Mouse (Mus musculus): Measurements from ENCODE around the gene Kcnrg. TPM values are rescaled to one million over a fixed set of nuclear protein-coding genes. Genes with fewer than 3 reads are reported as not detected.
"Not testable (repeated sequence)": the region's sequence is repeated elsewhere in the genome, so short reads cannot be mapped to it uniquely, and the experiment has no call there.

Kcnrg gene
- polyA plus RNA-seq (2012; rRNA removed) (0.08 and 0.13 TPM in 2 replicates), polyA plus RNA-seq (2014; fragmentation: Nextera tagmentation; extraction: Ambion mirVana) (0.19 and 0.25 TPM in 2 replicates)

GRCm38 (mm10) chr14:61607157-61607556, at the start of gene Kcnrg:
Gene Kcnrg (plus strand): TSS chr14:61607457.
- no peak within 1 kb of the TSS for H3K4me3 ChIP-seq (ENCODE audit: insufficient read depth in 1 of 2, low read depth in 2 of 2, low read length in 2 of 2)
- WGBS (ENCODE audit: insufficient replicate concordance), result 66% methylated on average over 3 of the region's 3 CpGs
- H3K36me3 ChIP-seq (replicated peaks; ENCODE audit: control insufficient read depth, insufficient read depth, low read depth), result no peaks in the 10 kb centered on the region
- no peak for TF ChIP-seq CTCF (IDR thresholded peaks at IDR 0.05; ENCODE audit: low read depth)
- no peak for TF ChIP-seq EP300 (IDR thresholded peaks at IDR 0.05; ENCODE audit: low read depth)
- no peaks in the 10 kb centered on the region for H3K4me1 ChIP-seq (replicated peaks; ENCODE audit: control insufficient read depth in 2 of 2, insufficient read depth in 2 of 2, low read length in 1 of 2)
- H3K9ac ChIP-seq (replicated peaks), result no peak within 1 kb of the TSS
- no peak within 1 kb of the TSS for H3K4me2 ChIP-seq (ENCODE audit: low read depth)
- H3K27ac ChIP-seq, result no peak within 1 kb of the TSS
- no peaks in the 10 kb centered on the region for H3K9me3 ChIP-seq (ENCODE audit: control insufficient read depth, low read length)
- ATAC-seq (ENCODE audit: insufficient read depth) (no peak), DNase-seq (ENCODE audit: low read depth in 3 of 3, low spot score in 3 of 3) (no peak)
- no peaks in the 10 kb centered on the region for H3K27me3 ChIP-seq (ENCODE audit: control insufficient read depth, insufficient read depth, low read length)

DNA sequence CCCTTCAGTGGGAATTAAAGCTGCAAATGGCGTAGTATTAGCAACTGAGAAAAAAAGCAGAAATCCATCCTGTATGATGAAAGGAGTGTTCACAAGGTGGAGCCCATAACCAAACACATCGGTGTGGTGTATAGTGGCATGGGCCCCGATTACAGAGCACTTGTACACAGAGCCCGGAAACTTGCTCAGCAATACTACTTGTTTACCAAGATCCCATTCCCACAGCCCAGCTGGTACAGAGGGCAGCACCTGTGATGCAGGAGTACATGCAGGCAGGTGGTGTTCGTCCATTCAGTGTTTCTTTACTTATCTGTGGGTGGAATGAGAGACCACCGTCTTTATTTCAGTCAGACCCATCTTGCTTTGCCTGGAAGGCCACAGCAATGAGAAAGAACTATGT, 48.4 kb upstream of the Kcnrg start:
- H3K4me1 ChIP-seq (replicated peaks; ENCODE audit: control insufficient read depth in 2 of 2, insufficient read depth in 2 of 2, low read length in 1 of 2), result peaks cover 2 to 6% of the 10 kb centered on the region in 2 experiments; a peak in 3 of 4 replicates
- no peaks in the 10 kb centered on the region for H3K9me3 ChIP-seq (ENCODE audit: control insufficient read depth, low read length)
- no peak overlapping the region for H3K4me2 ChIP-seq (ENCODE audit: low read depth)
- DNase-seq (ENCODE audit: low read depth in 3 of 3, low spot score in 3 of 3) (no peak), ATAC-seq (ENCODE audit: insufficient read depth) (no peak)
- H3K27ac ChIP-seq, result no peak overlapping the region
- H3K4me3 ChIP-seq (ENCODE audit: insufficient read depth in 1 of 2, low read depth in 2 of 2, low read length in 2 of 2), result no peak overlapping the region
- no peaks in the 10 kb centered on the region for H3K36me3 ChIP-seq (replicated peaks; ENCODE audit: control insufficient read depth, insufficient read depth, low read depth)
- H3K27me3 ChIP-seq (ENCODE audit: control insufficient read depth, insufficient read depth, low read length), result no peaks in the 10 kb centered on the region
- no peak for TF ChIP-seq CTCF (IDR thresholded peaks at IDR 0.05; ENCODE audit: low read depth)
- TF ChIP-seq EP300 (IDR thresholded peaks at IDR 0.05; ENCODE audit: low read depth), result no peak
- WGBS (ENCODE audit: insufficient replicate concordance), result 71% methylated on average over 6 of the region's 6 CpGs
- H3K9ac ChIP-seq (replicated peaks), result no peak overlapping the region

- TF ChIP-seq CTCF (IDR thresholded peaks at IDR 0.05; ENCODE audit: low read depth), result no peak
- no peak for TF ChIP-seq EP300 (IDR thresholded peaks at IDR 0.05; ENCODE audit: low read depth)
- Histone ChIP-seq H3K4me3 (ENCODE audit: insufficient read depth in 1 of 2, low read depth in 2 of 2, low read length in 2 of 2) (no peak overlapping the region), H3K36me3 (replicated peaks; ENCODE audit: control insufficient read depth, insufficient read depth, low read depth) (no peaks in the 10 kb centered on the region), H3K27me3 (ENCODE audit: control insufficient read depth, insufficient read depth, low read length) (no peaks in the 10 kb centered on the region), H3K27ac (no peak overlapping the region), H3K9ac (replicated peaks) (no peak overlapping the region), H3K4me1 (replicated peaks; ENCODE audit: control insufficient read depth in 2 of 2, insufficient read depth in 2 of 2, low read length in 1 of 2) (peaks cover 0 to 4% of the 10 kb centered on the region in 2 experiments; a peak in 3 of 4 replicates), H3K9me3 (ENCODE audit: control insufficient read depth, low read length) (no peaks in the 10 kb centered on the region), H3K4me2 (ENCODE audit: low read depth) (no peak overlapping the region)
- DNase-seq (ENCODE audit: low read depth in 3 of 3, low spot score in 3 of 3) (no peak), ATAC-seq (ENCODE audit: insufficient read depth) (no peak)
- WGBS (ENCODE audit: insufficient replicate concordance), result 70% methylated on average over 3 of the region's 3 CpGs
Measured at GRCm38 (mm10) chr14:61559856-61560255, 47.4 kb upstream of the Kcnrg start.

- H3K9me3 ChIP-seq (ENCODE audit: control insufficient read depth, low read length); H3K4me3 ChIP-seq (ENCODE audit: insufficient read depth in 1 of 2, low read depth in 2 of 2, low read length in 2 of 2); H3K27me3 ChIP-seq (ENCODE audit: control insufficient read depth, insufficient read depth, low read length); DNase-seq (ENCODE audit: low read depth in 3 of 3, low spot score in 3 of 3); H3K27ac ChIP-seq; H3K36me3 ChIP-seq (replicated peaks; ENCODE audit: control insufficient read depth, insufficient read depth, low read depth); H3K4me1 ChIP-seq (replicated peaks; ENCODE audit: control insufficient read depth in 2 of 2, insufficient read depth in 2 of 2, low read length in 1 of 2); H3K4me2 ChIP-seq (ENCODE audit: low read depth); H3K9ac ChIP-seq (replicated peaks); ATAC-seq (ENCODE audit: insufficient read depth): not testable (repeated sequence)
- WGBS (ENCODE audit: insufficient replicate concordance), result 28% methylated on average over 4 of the region's 4 CpGs
Measured at GRCm38 (mm10) chr14:61566211-61566610, 41.0 kb upstream of the Kcnrg start.

- DNase-seq (ENCODE audit: low read depth in 3 of 3, low spot score in 3 of 3), result no peak
- no peaks in the 10 kb centered on the region for H3K4me1 ChIP-seq (replicated peaks; ENCODE audit: control insufficient read depth in 2 of 2, insufficient read depth in 2 of 2, low read length in 1 of 2)
- 35% methylated on average over 2 of the region's 2 CpGs for WGBS (ENCODE audit: insufficient replicate concordance)
- H3K9ac ChIP-seq (replicated peaks), result no peak overlapping the region
- no peak overlapping the region for H3K4me3 ChIP-seq (ENCODE audit: insufficient read depth in 1 of 2, low read depth in 2 of 2, low read length in 2 of 2)
- TF ChIP-seq CTCF (IDR thresholded peaks at IDR 0.05; ENCODE audit: low read depth) (no peak), EP300 (IDR thresholded peaks at IDR 0.05; ENCODE audit: low read depth) (no peak)
- H3K4me2 ChIP-seq (ENCODE audit: low read depth), result no peak overlapping the region
- H3K27ac ChIP-seq, result no peak overlapping the region
- no peaks in the 10 kb centered on the region for H3K36me3 ChIP-seq (replicated peaks; ENCODE audit: control insufficient read depth, insufficient read depth, low read depth)
- no peaks in the 10 kb centered on the region for H3K9me3 ChIP-seq (ENCODE audit: control insufficient read depth, low read length)
- no peak for ATAC-seq (ENCODE audit: insufficient read depth)
- H3K27me3 ChIP-seq (ENCODE audit: control insufficient read depth, insufficient read depth, low read length), result no peaks in the 10 kb centered on the region
Measured at GRCm38 (mm10) chr14:61569344-61569743, 37.9 kb upstream of the Kcnrg start.

Measured in liver, embryonic 14.5 days (tissue).